Mouse (Mus musculus) liver, embryonic 11.5 days (tissue): ENCODE data around the gene Magee2. TPM values are rescaled to one million over a fixed set of nuclear protein-coding genes. Genes with fewer than 3 reads are reported as not detected.
A peak's percentile ranks its signal among the peaks of the same experiment; 100 is the strongest.
"Not testable (repeated sequence)": the region's sequence is repeated elsewhere in the genome, so short reads cannot be mapped to it uniquely, and the experiment has no call there.

Source experiments
- ATAC-seq: fragments of 200-750 bp; cut with Nextera tagmentation; replicated peaks from 2 replicates; pipeline ENCODE4 v1.8.0; 2017; ENCODE audit warnings: moderate number of reproducible peaks, mild to moderate bottlenecking, moderate TSS enrichment, moderate library complexity; ENCODE audit not compliant: low FRiP score
- DNase-seq: peaks from one replicate; pipeline ENCODE4 v3.0.0-alpha.2; 2017; ENCODE audit warnings: low spot score
- H3K27ac ChIP-seq: fragments of 300-500 bp; sonication (generic); 2 replicates; pipeline ENCODE4 v1.5.1; 2014; ENCODE audit warnings: mild to moderate bottlenecking, low read depth, low read length, control low read depth
- H3K27me3 ChIP-seq: fragments of 300-500 bp; sonication (generic); replicated peaks from 2 replicates; pipeline ENCODE4 v1.6.1; 2014; ENCODE audit warnings: low read length, mixed read lengths; ENCODE audit not compliant: control insufficient read depth, insufficient read depth
- H3K36me3 ChIP-seq: fragments of 300-500 bp; sonication (generic); 2 replicates; pipeline ENCODE4 v1.6.1; 2014; ENCODE audit warnings: mild to moderate bottlenecking, low read length, moderate library complexity, mixed read lengths; ENCODE audit not compliant: control insufficient read depth, insufficient read depth
- H3K4me1 ChIP-seq: fragments of 300-500 bp; sonication (generic); replicated peaks from 2 replicates; pipeline ENCODE4 v1.6.1; 2014; ENCODE audit warnings: low read length, mixed read lengths; ENCODE audit not compliant: control insufficient read depth, insufficient read depth
- H3K4me2 ChIP-seq: fragments of 300-500 bp; sonication (generic); 2 replicates; pipeline ENCODE4 v1.6.1; 2014; ENCODE audit warnings: mild to moderate bottlenecking, control low read depth, moderate library complexity
- H3K4me3 ChIP-seq: fragments of 300-500 bp; sonication (generic); 2 replicates; pipeline ENCODE4 v1.5.1; 2014; ENCODE audit warnings: low read depth, low read length, control low read depth
- H3K9ac ChIP-seq: fragments of 300-500 bp; sonication (generic); 2 replicates; pipeline ENCODE4 v1.6.1; 2014; ENCODE audit warnings: low read depth, low read length, control low read depth
- H3K9me3 ChIP-seq: fragments of 300-500 bp; sonication (generic); 2 replicates; pipeline ENCODE4 v1.6.1; 2016; ENCODE audit warnings: low read length, inconsistent platforms, mixed read lengths; ENCODE audit not compliant: control insufficient read depth
- WGBS: fragments of 180-500 bp; shearing (Covaris S2); extraction: QIAGEN DNeasy Blood & Tissue Kit; methylation state at CpG from one replicate; pipeline ENCODE4 v1.1.7; 2014; 5-methylcytosine and 5-hydroxymethylcytosine counted together
- polyA plus RNA-seq: library from polyadenylated mRNA; unstranded; fragments of >200 nt; fragmentation: Nextera tagmentation; extraction: Ambion mirVana; gene quantifications from 2 replicates; pipeline ENCODE4 v1.2.1, GENCODE M21; 2014

Magee2 gene
- polyA plus RNA-seq = 1.6 and 2.2 TPM in 2 replicates

GRCm38 (mm10) chrX:104856751-104857341, at the start of gene Magee2:
Magee2 (minus strand) TSS chrX:104857267.
- Histone ChIP-seq H3K27me3 (peaks cover 34% of the 10 kb centered on the region), H3K4me2 (peak within 1 kb of the TSS; percentile 64), H3K36me3 (no peaks in the 10 kb centered on the region), H3K4me3 (peak within 1 kb of the TSS; percentile 48), H3K4me1 (no peaks in the 10 kb centered on the region), H3K9ac (peak within 1 kb of the TSS; percentile 20; the same call in 1 of the 2 replicates), H3K27ac (no peak within 1 kb of the TSS), H3K9me3 (no peaks in the 10 kb centered on the region)
- peak; percentile 53; the same call in 1 of the 2 replicates for ATAC-seq
- 20% methylated on average over 37 of the region's 37 CpGs for WGBS
- DNase-seq = peak; percentile 42

- 32% methylated on average over 9 of the region's 9 CpGs for WGBS
- Histone ChIP-seq H3K36me3 (no peaks in the 10 kb centered on the region), H3K27ac (no peak overlapping the region), H3K4me1 (no peaks in the 10 kb centered on the region), H3K9me3 (no peaks in the 10 kb centered on the region), H3K4me3 (no peak overlapping the region), H3K9ac (no peak overlapping the region), H3K4me2 (no peak overlapping the region), H3K27me3 (peaks cover 34% of the 10 kb centered on the region)
- ATAC-seq (no peak), DNase-seq (no peak)
Observed at GRCm38 (mm10) chrX:104853610-104854009, 3.5 kb downstream of the Magee2 start.

- not testable (repeated sequence) for DNase-seq, H3K4me2 ChIP-seq, ATAC-seq, H3K9me3 ChIP-seq, H3K4me1 ChIP-seq, H3K27me3 ChIP-seq, H3K4me3 ChIP-seq, H3K27ac ChIP-seq, H3K36me3 ChIP-seq, H3K9ac ChIP-seq
- 81% methylated on average over 4 of the region's 5 CpGs for WGBS
Observed at GRCm38 (mm10) chrX:104817583-104817982, 39.5 kb downstream of the Magee2 start.

- H3K4me2 ChIP-seq, H3K27ac ChIP-seq, H3K9ac ChIP-seq, H3K36me3 ChIP-seq, H3K4me1 ChIP-seq, H3K9me3 ChIP-seq, ATAC-seq, DNase-seq, H3K4me3 ChIP-seq, H3K27me3 ChIP-seq: not testable (repeated sequence)
- WGBS = 71% methylated on average over 1 of the region's 3 CpGs
Observed at GRCm38 (mm10) chrX:104816987-104817386, 40.1 kb downstream of the Magee2 start.

GRCm38 (mm10) chrX:104813704-104814103, 43.4 kb downstream of the Magee2 start:
- not testable (repeated sequence) for H3K27ac ChIP-seq, H3K36me3 ChIP-seq, ATAC-seq, H3K9ac ChIP-seq, H3K9me3 ChIP-seq, DNase-seq, H3K27me3 ChIP-seq, H3K4me1 ChIP-seq, H3K4me3 ChIP-seq, H3K4me2 ChIP-seq
- WGBS = 56% methylated on average over 4 of the region's 4 CpGs

Other genes starting within 250 kb of the Magee2 start
- 8.0 and 8.4 TPM in 2 replicates for gene Zdhhc15, start 186.2 kb downstream of the Magee2 start, polyA plus RNA-seq
- gene Pbdc1, start 222.5 kb upstream of the Magee2 start, polyA plus RNA-seq = 71.5 and 79.2 TPM in 2 replicates